Mouse (Mus musculus): Measurements from ENCODE around the gene Rnf25. TPM values are rescaled to one million over a fixed set of nuclear protein-coding genes. Genes with fewer than 3 reads are reported as not detected.

Rnf25 gene
- polyA plus RNA-seq (2014; fragmentation: Illumina TruSeq; extraction: RNeasy Lipid Tissue Mini Kit (QIAGEN cat#74804); ENCODE audit: low read depth, low replicate concordance), result 13.6 TPM

DNA sequence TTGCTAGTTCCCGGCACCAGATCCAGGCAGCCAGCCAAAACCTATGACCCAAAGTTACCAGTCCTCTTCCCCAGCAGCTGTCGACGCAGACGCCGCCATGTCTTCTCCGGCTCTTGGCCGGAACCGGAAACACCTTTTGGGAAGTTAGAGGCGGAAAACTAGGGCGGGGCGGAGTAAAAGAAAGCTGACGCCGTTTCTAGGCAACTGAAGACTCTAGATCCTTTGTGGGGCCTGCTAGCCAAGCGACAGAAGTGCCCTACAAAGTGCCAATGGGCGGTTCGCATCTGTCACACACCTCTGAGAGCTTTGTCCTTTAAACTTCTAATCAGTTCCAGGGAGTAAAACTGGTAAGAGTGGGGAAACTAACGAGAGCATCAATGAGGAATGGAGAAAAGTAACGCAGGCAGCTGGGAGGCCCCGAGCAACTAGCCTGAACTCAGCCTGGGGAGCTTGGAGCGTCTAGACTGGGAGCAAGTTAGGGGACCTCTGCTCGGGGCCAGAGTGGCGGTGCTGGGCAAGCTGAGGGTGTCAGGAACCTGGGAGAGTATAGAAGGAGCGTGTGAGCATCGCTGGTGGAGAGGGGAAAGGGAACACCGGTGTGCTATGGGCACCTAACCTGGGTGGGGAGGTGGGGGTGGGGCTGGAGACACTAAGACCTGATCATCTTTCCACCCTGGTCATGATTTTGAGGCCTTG is at the start of gene Rnf25, which contains the start of gene Stk36:
Gene Rnf25, minus strand, starts transcription at position 131 of the 696 bp plus-strand sequence.
Gene Stk36, plus strand, starts transcription at position 179 of the 696 bp plus-strand sequence.

DNA sequence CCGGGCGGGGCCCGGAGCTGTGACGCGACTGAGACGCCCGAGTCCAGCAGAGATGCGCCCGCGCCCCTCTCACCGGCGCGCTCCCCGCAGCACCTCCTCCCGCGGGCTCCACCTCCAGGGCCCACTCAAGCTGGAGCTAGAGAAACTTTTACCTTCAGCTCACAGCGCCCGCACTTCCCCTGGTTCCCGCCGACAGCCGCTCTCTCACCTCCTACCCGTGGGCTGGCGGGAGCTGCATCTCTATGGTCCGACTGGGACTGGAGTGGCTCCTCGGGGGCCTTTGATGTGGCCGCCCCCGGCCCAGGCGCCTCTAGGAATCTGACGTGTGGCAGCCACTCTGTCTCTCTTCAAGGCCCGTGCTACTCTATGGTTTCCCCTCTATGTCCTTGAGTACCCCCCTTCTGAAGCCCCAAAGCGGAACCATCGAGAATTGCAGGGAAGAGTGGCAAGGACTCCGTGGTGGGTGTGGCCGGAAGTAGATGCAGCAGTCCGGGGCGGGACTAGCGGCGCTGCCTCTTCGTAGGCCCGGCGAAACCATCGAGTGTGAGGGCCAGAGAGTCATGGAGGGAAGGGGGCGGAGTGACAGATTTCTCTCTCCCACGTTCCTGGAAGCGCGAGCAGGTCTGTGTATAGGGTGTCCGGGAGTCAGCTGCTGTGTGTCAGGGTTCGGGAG is 13.3 kb downstream of the Rnf25 start, which contains the start of the genes Zfp142 and Bcs1l:
Gene Zfp142, minus strand, starts transcription at position 474 of the 673 bp plus-strand sequence.
Gene Bcs1l, plus strand, starts transcription at position 517 of the 673 bp plus-strand sequence.

DNA sequence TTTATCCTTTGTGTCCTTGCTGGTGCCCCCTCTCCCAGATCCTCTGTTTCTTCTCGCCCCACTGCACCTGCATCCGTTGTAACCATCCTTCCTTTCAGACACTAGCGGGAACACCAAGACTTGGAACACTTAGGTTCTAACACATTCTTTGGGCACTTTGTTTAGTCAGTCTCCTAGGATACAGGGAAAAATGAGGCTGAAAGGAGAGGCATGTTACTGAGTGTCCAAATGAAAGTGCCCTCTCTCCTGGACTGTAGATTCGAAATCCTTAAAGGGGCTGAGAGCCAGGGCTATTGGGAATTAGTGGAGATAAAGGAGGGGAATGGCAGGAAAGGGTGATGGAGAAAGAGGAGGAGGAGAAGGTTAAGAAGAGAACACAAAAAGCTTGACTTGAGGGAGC is 57.0 kb downstream of the Rnf25 start, which contains the start of gene Usp37:
Gene Usp37, minus strand, starts transcription at position 101 of the 400 bp plus-strand sequence.

Other genes with a start within 250 kb of the Rnf25 start
- gene Catip, start 239.3 kb downstream of the Rnf25 start, polyA plus RNA-seq (2014; fragmentation: Illumina TruSeq; extraction: RNeasy Lipid Tissue Mini Kit (QIAGEN cat#74804); ENCODE audit: low read depth, low replicate concordance), result 0.29 TPM
- 1.2 TPM for gene Slc11a1, start 226.2 kb downstream of the Rnf25 start, polyA plus RNA-seq (2014; fragmentation: Illumina TruSeq; extraction: RNeasy Lipid Tissue Mini Kit (QIAGEN cat#74804); ENCODE audit: low read depth, low replicate concordance)
- gene Ctdsp1, start 209.9 kb downstream of the Rnf25 start, polyA plus RNA-seq (2014; fragmentation: Illumina TruSeq; extraction: RNeasy Lipid Tissue Mini Kit (QIAGEN cat#74804); ENCODE audit: low read depth, low replicate concordance), result 23.3 TPM
- gene Vil1, start 192.0 kb downstream of the Rnf25 start, polyA plus RNA-seq (2014; fragmentation: Illumina TruSeq; extraction: RNeasy Lipid Tissue Mini Kit (QIAGEN cat#74804); ENCODE audit: low read depth, low replicate concordance), result 0.64 TPM
- gene Cnot9, start 95.3 kb downstream of the Rnf25 start, polyA plus RNA-seq (2014; fragmentation: Illumina TruSeq; extraction: RNeasy Lipid Tissue Mini Kit (QIAGEN cat#74804); ENCODE audit: low read depth, low replicate concordance), result 30.3 TPM
- 0.52 TPM for gene Plcd4, start 58.5 kb downstream of the Rnf25 start, polyA plus RNA-seq (2014; fragmentation: Illumina TruSeq; extraction: RNeasy Lipid Tissue Mini Kit (QIAGEN cat#74804); ENCODE audit: low read depth, low replicate concordance)
- gene Usp37, start 57.1 kb downstream of the Rnf25 start, polyA plus RNA-seq (2014; fragmentation: Illumina TruSeq; extraction: RNeasy Lipid Tissue Mini Kit (QIAGEN cat#74804); ENCODE audit: low read depth, low replicate concordance), result 21.5 TPM
- gene Zfp142, start 13.2 kb downstream of the Rnf25 start, polyA plus RNA-seq (2014; fragmentation: Illumina TruSeq; extraction: RNeasy Lipid Tissue Mini Kit (QIAGEN cat#74804); ENCODE audit: low read depth, low replicate concordance), result 5.2 TPM
- gene Bcs1l, start 13.1 kb downstream of the Rnf25 start, polyA plus RNA-seq (2014; fragmentation: Illumina TruSeq; extraction: RNeasy Lipid Tissue Mini Kit (QIAGEN cat#74804); ENCODE audit: low read depth, low replicate concordance), result 8.0 TPM
- 1.3 TPM for gene Stk36, start within 50 bp of the Rnf25 start, polyA plus RNA-seq (2014; fragmentation: Illumina TruSeq; extraction: RNeasy Lipid Tissue Mini Kit (QIAGEN cat#74804); ENCODE audit: low read depth, low replicate concordance)
- 17.4 TPM for gene Ttll4, start 60.3 kb upstream of the Rnf25 start, polyA plus RNA-seq (2014; fragmentation: Illumina TruSeq; extraction: RNeasy Lipid Tissue Mini Kit (QIAGEN cat#74804); ENCODE audit: low read depth, low replicate concordance)
- 1.8 TPM for gene Cyp27a1, start 112.2 kb upstream of the Rnf25 start, polyA plus RNA-seq (2014; fragmentation: Illumina TruSeq; extraction: RNeasy Lipid Tissue Mini Kit (QIAGEN cat#74804); ENCODE audit: low read depth, low replicate concordance)
- gene Prkag3, start 147.8 kb upstream of the Rnf25 start, polyA plus RNA-seq (2014; fragmentation: Illumina TruSeq; extraction: RNeasy Lipid Tissue Mini Kit (QIAGEN cat#74804); ENCODE audit: low read depth, low replicate concordance), result 0.41 TPM
- gene Wnt6, start 170.5 kb upstream of the Rnf25 start, polyA plus RNA-seq (2014; fragmentation: Illumina TruSeq; extraction: RNeasy Lipid Tissue Mini Kit (QIAGEN cat#74804); ENCODE audit: low read depth, low replicate concordance), result 0.93 TPM
- not detected for gene Wnt10a, start 190.1 kb upstream of the Rnf25 start, polyA plus RNA-seq (2014; fragmentation: Illumina TruSeq; extraction: RNeasy Lipid Tissue Mini Kit (QIAGEN cat#74804); ENCODE audit: low read depth, low replicate concordance)

All from adrenal gland, adult 10 weeks (tissue).